Mouse (Mus musculus): ENCODE data around the gene Stac2. TPM values are rescaled to one million over a fixed set of nuclear protein-coding genes. Genes with fewer than 3 reads are reported as not detected.

Gene Stac2
- polyA plus RNA-seq, 1 experiment from 2014 or later, result 5.4 TPM

- H3K4me3 ChIP-seq (replicated peaks; ENCODE audit: low read length), result peak overlapping the region; percentile 100
- no peak overlapping the region for H3K27ac ChIP-seq (ENCODE audit: low read length)
- ATAC-seq, result no peak
- H3K9me3 ChIP-seq (ENCODE audit: control insufficient read depth, low read length), result no peaks in the 10 kb centered on the region
- peak overlapping the region; percentile 76 for H3K4me2 ChIP-seq (ENCODE audit: low read length)
- peak overlapping the region; percentile 60 for H3K9ac ChIP-seq (replicated peaks; ENCODE audit: low read depth, low read length)
- no peaks in the 10 kb centered on the region for H3K36me3 ChIP-seq (ENCODE audit: control insufficient read depth, insufficient read depth)
- 23% methylated on average over 17 of the region's 17 CpGs for WGBS
- H3K4me1 ChIP-seq (replicated peaks; ENCODE audit: control insufficient read depth, insufficient read depth, low read length), result peaks cover 22% of the 10 kb centered on the region
- H3K27me3 ChIP-seq (replicated peaks; ENCODE audit: control insufficient read depth, insufficient read depth, low read length), result peaks cover 20% of the 10 kb centered on the region
Observed at GRCm38 (mm10) chr11:97986738-97987465, 66.4 kb downstream of the Stac2 start.

Small RNA genes lying within 50 kb of the gene (microRNA-seq; reads per million reads assigned to microRNA genes)
- gene Gm27597, result not detected

Other genes starting within 250 kb of the Stac2 start
- 21.1 and 24.1 TPM in 2 replicates for gene B230217C12Rik, start 212.7 kb downstream of the Stac2 start, polyA plus RNA-seq (2015; fragmentation: Nextera tagmentation; extraction: Ambion mirVana)
- gene Fbxo47, start 169.3 kb downstream of the Stac2 start, polyA plus RNA-seq (2015; fragmentation: Nextera tagmentation; extraction: Ambion mirVana), result 0.63 and 0.68 TPM in 2 replicates
- gene Plxdc1, start 67.0 kb downstream of the Stac2 start, polyA plus RNA-seq (2015; fragmentation: Nextera tagmentation; extraction: Ambion mirVana), result 0.72 and 0.96 TPM in 2 replicates
- 4.6 and 6.4 TPM in 2 replicates for gene Arl5c, start 57.3 kb downstream of the Stac2 start, polyA plus RNA-seq (2015; fragmentation: Nextera tagmentation; extraction: Ambion mirVana)
- gene Cacnb1, start 30.4 kb downstream of the Stac2 start, polyA plus RNA-seq (2015; fragmentation: Nextera tagmentation; extraction: Ambion mirVana), result 39.0 and 52.1 TPM in 2 replicates
- gene Rpl19, start 26.8 kb downstream of the Stac2 start, polyA plus RNA-seq (2015; fragmentation: Nextera tagmentation; extraction: Ambion mirVana), result 652 and 659 TPM in 2 replicates
- 28.0 and 32.1 TPM in 2 replicates for gene Fbxl20, start 96.9 kb upstream of the Stac2 start, polyA plus RNA-seq (2015; fragmentation: Nextera tagmentation; extraction: Ambion mirVana)
- 67.7 and 75.3 TPM in 2 replicates for gene Med1, start 139.8 kb upstream of the Stac2 start, polyA plus RNA-seq (2015; fragmentation: Nextera tagmentation; extraction: Ambion mirVana)
- 11.6 and 12.3 TPM in 2 replicates for gene Cdk12, start 149.6 kb upstream of the Stac2 start, polyA plus RNA-seq (2015; fragmentation: Nextera tagmentation; extraction: Ambion mirVana)